Mouse (Mus musculus) heart, postnatal 36 days (tissue): ENCODE measurements at regions not wholly inside any gene's neighbourhood (a gene's known extent, or its start where the extent isn't known, plus 50 kb on each side); places are given as distances from the start of the nearest gene placed in this dataset.

Experiments used
- DNase-seq, 2 experiments: peaks; one replicate each; pipeline ENCODE4 v3.0.0; 2021 to 2022
- intact Hi-C: fragments of 180-260 bp; cut with DNase I; formaldehyde crosslinking; loops from one replicate; pipeline ENCODE4 v1.15.1; 2025

- no peak for DNase-seq
- intact Hi-C loops: no loop called here
Measured at GRCm38 (mm10) chr4:9014986-9015385, 776.1 kb upstream of the Car8 start.

GRCm38 (mm10) chr4:9012787-9013186 lies 773.9 kb upstream of the Car8 start:
- DNase-seq: no peak
- intact Hi-C loops: no loop called here

- DNase-seq: no peak
- intact Hi-C loops: no loop called here
Measured at GRCm38 (mm10) chr4:9011952-9012351, 773.1 kb upstream of the Car8 start.

- DNase-seq: no peak
- intact Hi-C loops: no loop called here
Measured at GRCm38 (mm10) chr4:9011129-9011518, 772.3 kb upstream of the Car8 start.

GRCm38 (mm10) chr4:9010381-9011128 lies 771.7 kb upstream of the Car8 start:
- intact Hi-C loops: no loop called here
- no peak for DNase-seq

- intact Hi-C loops: no loop called here
- DNase-seq: no peak
Measured at GRCm38 (mm10) chr4:9009656-9010055, 770.8 kb upstream of the Car8 start.

GRCm38 (mm10) chr4:9005938-9006626 lies 767.2 kb upstream of the Car8 start:
- intact Hi-C loops: no loop called here

GRCm38 (mm10) chr4:9003891-9004290 lies 765.0 kb upstream of the Car8 start:
- intact Hi-C loops: no loop called here
- DNase-seq: no peak

More at GRCm38 (mm10) chr4:9005938-9006626, 767.2 kb upstream of the Car8 start:
- no peak for DNase-seq

- intact Hi-C loops: no loop called here
- no peak for DNase-seq
Measured at GRCm38 (mm10) chr4:9002380-9002779, 763.5 kb upstream of the Car8 start.

- intact Hi-C loops: no loop called here
- no peak for DNase-seq
Measured at GRCm38 (mm10) chr4:8998606-8999005, 759.8 kb upstream of the Car8 start.

GRCm38 (mm10) chr4:8992171-8992570 lies 753.3 kb upstream of the Car8 start:
- intact Hi-C loops: no loop called here
- DNase-seq: no peak

GRCm38 (mm10) chr4:8990551-8990950 lies 751.7 kb upstream of the Car8 start:
- intact Hi-C loops: no loop called here
- no peak for DNase-seq

GRCm38 (mm10) chr4:8989614-8990013 lies 750.8 kb upstream of the Car8 start:
- intact Hi-C loops: no loop called here
- no peak for DNase-seq

GRCm38 (mm10) chr4:8989110-8989509 lies 750.3 kb upstream of the Car8 start:
- intact Hi-C loops: no loop called here
- DNase-seq: no peak

GRCm38 (mm10) chr4:8988345-8988733 lies 749.5 kb upstream of the Car8 start:
- DNase-seq: no peak
- intact Hi-C loops: no loop called here

GRCm38 (mm10) chr4:8987544-8988344 lies 748.9 kb upstream of the Car8 start:
- no peak for DNase-seq
- intact Hi-C loops: no loop called here

- intact Hi-C loops: no loop called here
- no peak for DNase-seq
Measured at GRCm38 (mm10) chr4:8986394-8987091, 747.7 kb upstream of the Car8 start.

GRCm38 (mm10) chr4:8984059-8984606 lies 745.3 kb upstream of the Car8 start:
- intact Hi-C loops: no loop called here
- DNase-seq: no peak

GRCm38 (mm10) chr4:8978949-8979348 lies 740.1 kb upstream of the Car8 start:
- no peak for DNase-seq
- intact Hi-C loops: no loop called here

- intact Hi-C loops: no loop called here
- DNase-seq: no peak
Measured at GRCm38 (mm10) chr4:8969951-8970455, 731.2 kb upstream of the Car8 start.
